Mouse (Mus musculus) testis, adult 2 months (tissue): ENCODE results near the gene Smbd1.

ENCODE experiments used
- CTCF ChIP-seq: fragments of 200-500 bp; IDR thresholded peaks from 2 replicates; pipeline ENCODE4 v1.5.1; 2012; ENCODE audit warnings: low read depth, mild to moderate bottlenecking, inconsistent platforms, low read length, moderate library complexity; ENCODE audit not compliant: control insufficient read depth, insufficient read depth, insufficient replicate concordance
- POLR2A ChIP-seq: fragments of 200-500 bp; IDR thresholded peaks from 2 replicates; pipeline ENCODE4 v1.6.1; 2012; ENCODE audit warnings: low read depth, mild to moderate bottlenecking, inconsistent platforms, low read length, moderate library complexity; ENCODE audit not compliant: control insufficient read depth

GRCm38 (mm10) chr16:32776676-32777075, 33.6 kb downstream of the Smbd1 start:
- TF ChIP-seq POLR2A (no peak), CTCF (no peak)
